Mouse (Mus musculus): ENCODE data around the gene Zfp597.
"Not testable (repeated sequence)": the region's sequence is repeated elsewhere in the genome, so short reads cannot be mapped to it uniquely, and the experiment has no call there.

Gene Zfp597

GRCm38 (mm10) chr16:3854437-3855182 lies 29.8 kb downstream of the Zfp597 start:
- no peak for DNase-seq

GRCm38 (mm10) chr16:3852586-3852985 lies 31.8 kb downstream of the Zfp597 start:
- DNase-seq, result no peak

- DNase-seq, result not testable (repeated sequence)
These were observed 33.1 kb downstream of the Zfp597 start for GRCm38 (mm10) chr16:3851301-3851700.

GRCm38 (mm10) chr16:3848416-3848815 lies 35.9 kb downstream of the Zfp597 start:
- DNase-seq, result no peak

- no peak for DNase-seq
These were observed 36.5 kb downstream of the Zfp597 start for GRCm38 (mm10) chr16:3847871-3848270.

- peak; percentile 97 for DNase-seq
These were observed 37.4 kb downstream of the Zfp597 start, which contains the start of gene Zfp174 for GRCm38 (mm10) chr16:3846711-3847518. Zfp174 (plus strand) TSS chr16:3847268.

GRCm38 (mm10) chr16:3843796-3844195 lies 40.6 kb downstream of the Zfp597 start:
- DNase-seq, result no peak

- DNase-seq, result no peak
These were observed 41.4 kb downstream of the Zfp597 start for GRCm38 (mm10) chr16:3842989-3843388.

- peak; percentile 43 for DNase-seq
These were observed 45.0 kb downstream of the Zfp597 start for GRCm38 (mm10) chr16:3839157-3839885.

GRCm38 (mm10) chr16:3835461-3835860 lies 48.9 kb downstream of the Zfp597 start:
- no peak for DNase-seq

- DNase-seq, result no peak
These were observed 53.7 kb downstream of the Zfp597 start, which contains the start of gene Olfr15 for GRCm38 (mm10) chr16:3830588-3831109. Olfr15 (plus strand) TSS chr16:3830878.

GRCm38 (mm10) chr16:3829727-3830126 lies 54.6 kb downstream of the Zfp597 start:
- DNase-seq, result no peak

GRCm38 (mm10) chr16:3828021-3828420 lies 56.3 kb downstream of the Zfp597 start:
- no peak for DNase-seq

- DNase-seq, result no peak
These were observed 64.2 kb downstream of the Zfp597 start for GRCm38 (mm10) chr16:3820202-3820601.

GRCm38 (mm10) chr16:3814667-3815066 lies 69.7 kb downstream of the Zfp597 start:
- DNase-seq, result not testable (repeated sequence)

Data from lung, postnatal 10 days (tissue).